Mouse (Mus musculus) olfactory bulb, adult 2 months (tissue): Measurements from ENCODE around the gene Dnase1l1. TPM values are rescaled to one million over a fixed set of nuclear protein-coding genes. Genes with fewer than 3 reads are reported as not detected.

Source experiments
- H3K27ac ChIP-seq: fragments of 200-500 bp; 2 replicates; pipeline ENCODE4 v1.5.1; 2012; ENCODE audit warnings: low read depth, low read length; ENCODE audit not compliant: insufficient read depth
- H3K4me1 ChIP-seq: fragments of 200-500 bp; 2 replicates; pipeline ENCODE4 v1.6.1; 2012; ENCODE audit warnings: low read length; ENCODE audit not compliant: control insufficient read depth, insufficient read depth
- H3K4me3 ChIP-seq: fragments of 200-500 bp; 2 replicates; pipeline ENCODE4 v1.5.1; 2012; ENCODE audit warnings: mild to moderate bottlenecking, low read depth, low read length, moderate library complexity; ENCODE audit not compliant: insufficient read depth
- CTCF ChIP-seq: fragments of 200-500 bp; IDR thresholded peaks from 2 replicates; pipeline ENCODE4 v1.5.1; 2012; ENCODE audit warnings: low read depth, mild to moderate bottlenecking, low read length, moderate library complexity; ENCODE audit not compliant: insufficient read depth
- POLR2A ChIP-seq: fragments of 200-500 bp; IDR thresholded peaks from 2 replicates; pipeline ENCODE4 v1.6.1; 2012; ENCODE audit warnings: mild to moderate bottlenecking, low read depth, low read length, moderate library complexity; ENCODE audit not compliant: insufficient read depth
- WGBS: fragments of 180-500 bp; shearing (Covaris S2); methylation state at CpG from one replicate; pipeline ENCODE4 v1.1.7; 2018; 5-methylcytosine and 5-hydroxymethylcytosine counted together
- polyA plus RNA-seq: library from polyadenylated mRNA; stranded (reverse); fragments of >200 nt; gene quantifications from 2 replicates; pipeline ENCODE4 v1.2.4, GENCODE M21; 2012; ENCODE audit warnings: low replicate concordance; ENCODE audit not compliant: missing spikeins, insufficient read depth, insufficient read length

The Dnase1l1 gene
- polyA plus RNA-seq, 1 experiment = not detected

- Histone ChIP-seq H3K4me3 (no peak overlapping the region), H3K27ac (no peak overlapping the region), H3K4me1 (no peaks in the 10 kb centered on the region)
- WGBS = 67% methylated on average over 1 of the region's 1 CpGs
- TF ChIP-seq POLR2A = no peak
- TF ChIP-seq CTCF = no peak
These were observed 52.1 kb downstream of the Dnase1l1 start for GRCm38 (mm10) chrX:74230038-74230437.

Other genes with a start within 250 kb of the Dnase1l1 start
- gene Opn1mw, start 154.9 kb downstream of the Dnase1l1 start, polyA plus RNA-seq = not detected in 2 replicates
- gene Mecp2, start 147.0 kb downstream of the Dnase1l1 start, polyA plus RNA-seq = not detected in 2 replicates
- gene Tex28, start 114.5 kb downstream of the Dnase1l1 start, polyA plus RNA-seq = not detected in 2 replicates
- gene Tktl1, start 105.1 kb downstream of the Dnase1l1 start, polyA plus RNA-seq = not detected in 2 replicates
- 372 TPM in 1 of 2 replicates, not detected in the other for gene Flna, start 32.5 kb downstream of the Dnase1l1 start, polyA plus RNA-seq
- not detected in 2 replicates for gene Emd, start 27.6 kb downstream of the Dnase1l1 start, polyA plus RNA-seq
- not detected in 2 replicates for gene Rpl10, start 11.5 kb downstream of the Dnase1l1 start, polyA plus RNA-seq
- not detected in 2 replicates for gene Taz, start 425 bp downstream of the Dnase1l1 start, polyA plus RNA-seq
- 501 and 1,287 TPM in 2 replicates for gene Atp6ap1, start 14.8 kb upstream of the Dnase1l1 start, polyA plus RNA-seq
- gene Gdi1, start 22.7 kb upstream of the Dnase1l1 start, polyA plus RNA-seq = 513 and 810 TPM in 2 replicates
- 224 TPM in 1 of 2 replicates, not detected in the other for gene Fam50a, start 30.7 kb upstream of the Dnase1l1 start, polyA plus RNA-seq
- not detected in 2 replicates for gene Plxna3, start 46.7 kb upstream of the Dnase1l1 start, polyA plus RNA-seq
- not detected in 2 replicates for gene Lage3, start 71.3 kb upstream of the Dnase1l1 start, polyA plus RNA-seq
- not detected in 2 replicates for gene Ubl4a, start 90.9 kb upstream of the Dnase1l1 start, polyA plus RNA-seq
- not detected in 2 replicates for gene Slc10a3, start 91.0 kb upstream of the Dnase1l1 start, polyA plus RNA-seq
- not detected in 2 replicates for gene Fam3a, start 110.9 kb upstream of the Dnase1l1 start, polyA plus RNA-seq
- not detected in 2 replicates for gene Ikbkg, start 111.0 kb upstream of the Dnase1l1 start, polyA plus RNA-seq
- gene G6pdx, start 146.9 kb upstream of the Dnase1l1 start, polyA plus RNA-seq = not detected in 2 replicates
- not detected in 2 replicates for gene Gm6880, start 199.1 kb upstream of the Dnase1l1 start, polyA plus RNA-seq